Mouse (Mus musculus): ENCODE data around the gene Atg10.
"Not testable (repeated sequence)": the region's sequence is repeated elsewhere in the genome, so short reads cannot be mapped to it uniquely, and the experiment has no call there.

Atg10 gene

DNA sequence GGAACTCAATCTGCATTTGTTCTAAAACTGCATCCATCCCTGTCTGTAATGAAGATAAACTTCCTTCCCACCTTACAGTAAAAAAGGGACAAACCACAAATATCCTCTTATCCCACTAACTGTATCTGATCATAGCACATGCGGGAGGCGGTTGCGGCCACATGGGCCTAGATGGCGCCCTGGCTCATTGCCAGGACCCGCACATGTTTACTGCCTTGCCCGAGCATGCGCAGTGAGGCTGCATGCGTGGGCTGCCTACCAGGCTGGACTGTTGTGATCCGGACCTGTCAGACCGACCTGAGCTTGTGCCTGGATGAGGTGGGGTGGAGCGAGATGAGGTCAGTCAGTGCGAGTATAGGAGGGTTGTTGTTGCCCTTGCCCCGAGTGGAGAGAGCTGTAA lies 230.2 kb downstream of the Atg10 start:
- no peak for DNase-seq

DNA sequence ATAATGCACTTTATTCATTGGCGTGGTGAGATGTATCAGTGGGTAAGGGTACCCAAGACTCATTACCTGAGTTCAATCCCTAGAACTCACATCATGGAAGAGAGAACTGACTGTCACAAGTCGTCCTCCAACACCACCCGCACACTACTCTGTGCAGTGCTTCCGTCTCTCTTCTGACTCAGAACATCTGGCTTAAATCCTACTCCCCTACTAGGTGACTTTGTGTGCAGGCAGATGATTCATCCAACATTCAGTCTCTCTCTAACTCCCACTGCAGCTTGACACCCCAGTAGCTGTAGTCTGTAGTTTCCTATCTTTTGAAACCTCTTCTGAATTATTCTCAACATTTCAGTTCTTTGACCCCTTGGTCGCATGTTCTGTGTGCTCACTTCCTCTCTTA lies 230.8 kb downstream of the Atg10 start:
- DNase-seq, result no peak

DNA sequence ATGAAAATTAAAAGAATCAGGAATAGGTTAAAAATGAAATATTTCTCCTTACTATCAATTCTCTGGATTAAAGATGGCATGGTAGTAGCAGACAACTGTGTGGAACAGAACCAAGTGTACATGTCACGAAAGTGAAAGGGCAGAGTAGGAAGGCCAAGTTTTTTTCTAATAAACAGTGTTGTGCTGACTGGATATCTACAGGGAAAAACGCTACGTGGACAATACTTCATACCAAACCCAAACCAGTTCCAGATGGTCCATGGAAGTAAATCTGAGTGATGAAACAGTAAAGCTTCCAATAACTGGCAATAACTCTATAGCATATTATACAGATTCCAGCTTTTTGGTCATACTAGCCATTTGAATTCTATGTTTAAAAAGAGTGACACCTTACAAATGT lies 235.5 kb downstream of the Atg10 start:
- DNase-seq, result no peak

DNA sequence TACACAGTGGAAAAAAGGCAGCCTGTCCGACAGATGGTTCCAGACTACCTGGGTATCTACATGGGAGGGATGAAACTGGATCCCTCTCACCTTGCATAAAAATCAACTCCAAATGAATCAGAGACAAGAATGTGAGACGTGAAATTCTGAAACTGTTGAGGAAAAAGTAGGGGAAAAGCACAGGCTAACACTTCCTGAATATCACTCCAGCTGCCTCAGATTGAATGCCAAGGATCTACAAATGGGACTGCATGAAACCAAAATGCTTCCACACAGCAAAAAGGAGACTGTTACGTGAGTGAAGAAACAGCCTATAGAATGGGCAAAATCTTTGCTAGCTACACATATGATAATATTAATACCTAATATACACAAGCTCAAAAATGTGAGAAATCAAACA lies 238.4 kb downstream of the Atg10 start:
- no peak for DNase-seq

GRCm38 (mm10) chr13:90984073-90984472 lies 239.7 kb downstream of the Atg10 start:
- DNase-seq, result no peak

DNA sequence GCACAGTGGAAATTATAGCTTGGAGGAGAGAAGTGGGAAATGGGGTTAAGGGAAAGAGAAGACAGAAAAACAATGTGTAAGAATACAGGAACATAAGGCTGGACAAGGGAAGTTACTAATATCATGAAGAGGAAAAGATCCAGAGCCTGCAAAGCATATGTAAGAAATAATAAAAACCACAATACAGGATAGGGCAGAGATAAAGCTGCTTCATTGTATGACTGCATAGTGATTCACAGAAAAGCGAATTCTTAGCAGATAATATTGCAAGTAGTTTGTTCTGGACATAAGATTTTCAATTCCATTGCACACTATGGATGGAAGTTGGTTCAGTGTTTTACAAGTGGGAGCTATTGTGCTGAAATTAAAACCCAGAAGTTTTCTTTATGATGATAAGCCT lies 242.0 kb downstream of the Atg10 start:
- no peak for DNase-seq

DNA sequence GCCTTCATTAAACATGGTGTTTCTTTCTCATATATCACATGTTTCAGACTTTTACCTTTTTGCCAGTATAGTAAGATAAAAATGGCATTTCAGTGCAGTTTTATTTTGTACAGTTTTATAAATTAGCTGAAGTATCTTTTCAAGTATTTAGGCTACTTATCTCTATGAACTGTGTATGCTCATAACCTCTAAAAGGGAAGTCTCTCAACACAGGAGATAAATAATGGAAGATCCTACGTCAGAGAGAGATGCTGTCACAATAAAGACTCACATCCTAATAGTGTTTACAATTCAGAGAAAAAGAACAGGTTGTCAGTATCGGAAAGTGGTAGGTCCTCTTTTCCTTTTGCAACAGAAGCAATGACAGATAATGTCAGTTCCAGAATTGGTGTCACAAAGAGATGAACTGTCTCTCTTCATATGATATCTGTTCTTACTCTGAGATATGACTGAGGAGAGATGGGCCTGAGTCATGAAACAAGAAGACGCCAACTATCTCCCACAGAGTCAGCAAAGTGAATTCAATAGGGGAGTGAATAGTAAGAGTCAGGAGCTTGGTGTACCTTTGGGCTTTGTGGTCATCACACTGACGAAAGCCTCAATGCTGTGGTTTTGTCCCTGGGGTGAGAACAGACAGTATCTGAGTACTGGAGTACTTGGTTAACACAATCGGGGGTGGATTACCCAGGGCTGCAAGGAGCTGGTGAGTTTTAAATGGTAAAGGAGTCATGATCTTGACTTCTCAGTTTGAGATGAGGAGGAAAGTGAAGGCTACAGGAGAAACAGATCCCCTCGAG lies 242.7 kb downstream of the Atg10 start:
- no peak for DNase-seq

GRCm38 (mm10) chr13:90977057-90977456 lies 246.7 kb downstream of the Atg10 start:
- no peak for DNase-seq

- no peak for DNase-seq
These were observed 250.4 kb downstream of the Atg10 start for GRCm38 (mm10) chr13:90973409-90973808.

GRCm38 (mm10) chr13:90970259-90971017 lies 253.3 kb downstream of the Atg10 start:
- no peak for DNase-seq

DNA sequence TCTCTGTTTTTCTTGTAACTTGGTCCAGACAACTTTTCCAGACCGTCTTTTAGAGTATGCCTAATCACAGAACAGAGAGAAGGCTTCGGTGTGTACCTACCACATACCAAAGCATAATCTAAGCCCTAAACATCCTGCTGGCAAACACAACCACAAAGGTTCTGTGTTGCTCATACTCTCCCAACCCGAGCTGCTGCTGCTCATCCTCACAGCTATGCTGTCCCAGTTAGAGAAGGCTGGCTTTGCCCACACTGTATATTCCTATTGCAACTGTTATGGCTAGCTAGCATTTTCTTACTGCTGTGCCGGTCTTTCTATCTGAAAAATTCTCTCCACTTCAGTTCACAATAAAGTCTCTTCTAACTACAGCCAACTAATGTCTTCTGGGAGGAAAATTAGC lies 254.8 kb downstream of the Atg10 start:
- DNase-seq, result no peak

DNA sequence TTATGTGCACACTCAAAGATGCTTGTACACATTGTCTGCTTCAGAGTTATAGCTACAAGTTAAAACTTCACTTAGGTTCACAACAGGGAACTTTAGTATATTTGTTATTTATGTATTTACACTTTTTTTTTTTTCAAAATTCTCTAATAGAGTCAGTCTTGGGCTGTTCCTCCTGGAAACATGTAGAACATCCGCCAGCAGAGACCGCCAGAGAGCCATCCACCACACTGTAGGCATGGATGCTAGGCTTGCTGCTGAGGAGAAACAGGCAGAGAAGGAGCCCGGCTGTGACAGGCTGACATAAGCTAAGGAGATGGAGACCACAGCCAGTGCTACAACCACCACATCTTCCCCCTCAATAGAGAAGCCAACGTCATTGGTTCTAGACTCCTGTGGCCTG lies 256.3 kb downstream of the Atg10 start:
- peak; percentile 89 for DNase-seq

DNA sequence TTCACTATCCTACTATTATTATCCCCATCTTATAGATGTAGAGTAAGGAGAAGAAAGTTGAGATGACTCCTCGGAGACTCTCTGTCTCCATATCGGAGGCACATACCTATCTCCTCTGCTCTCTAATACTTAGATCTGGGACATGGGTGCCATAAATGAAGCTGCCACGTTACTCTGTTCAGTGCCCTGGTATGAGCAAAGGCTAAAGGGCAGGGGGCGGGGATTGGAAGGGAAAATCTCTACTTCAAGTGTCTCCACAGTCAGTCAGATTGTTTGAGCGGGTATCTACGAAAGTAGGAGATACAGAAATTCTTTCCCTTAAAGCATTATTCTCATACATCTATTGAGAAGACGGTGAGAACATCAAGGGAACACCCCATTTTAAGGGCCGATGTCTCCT lies 257.8 kb downstream of the Atg10 start:
- DNase-seq, result no peak

DNA sequence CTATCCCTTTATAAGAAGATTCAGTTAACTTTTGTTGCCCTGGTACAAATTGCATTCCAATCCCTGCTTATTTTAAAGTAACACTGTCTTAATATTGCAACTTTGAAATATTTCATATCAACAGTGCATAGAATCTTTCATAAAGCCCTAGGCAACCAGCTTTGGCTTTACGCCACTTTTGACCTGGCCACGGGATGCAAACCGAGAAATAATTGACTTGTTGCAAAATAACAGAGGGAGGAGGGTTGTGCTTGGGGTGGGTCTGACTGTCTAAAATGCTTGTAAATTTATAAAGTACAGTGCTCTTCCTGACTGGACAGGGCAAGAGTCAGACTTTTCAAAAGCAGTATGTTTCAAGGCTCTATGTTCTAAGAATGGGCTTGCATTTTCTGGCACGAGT lies 259.3 kb downstream of the Atg10 start:
- DNase-seq, result no peak

GRCm38 (mm10) chr13:90962836-90963760 lies 260.7 kb downstream of the Atg10 start:
- no peak for DNase-seq

GRCm38 (mm10) chr13:90960591-90960990 lies 263.2 kb downstream of the Atg10 start:
- no peak for DNase-seq

DNA sequence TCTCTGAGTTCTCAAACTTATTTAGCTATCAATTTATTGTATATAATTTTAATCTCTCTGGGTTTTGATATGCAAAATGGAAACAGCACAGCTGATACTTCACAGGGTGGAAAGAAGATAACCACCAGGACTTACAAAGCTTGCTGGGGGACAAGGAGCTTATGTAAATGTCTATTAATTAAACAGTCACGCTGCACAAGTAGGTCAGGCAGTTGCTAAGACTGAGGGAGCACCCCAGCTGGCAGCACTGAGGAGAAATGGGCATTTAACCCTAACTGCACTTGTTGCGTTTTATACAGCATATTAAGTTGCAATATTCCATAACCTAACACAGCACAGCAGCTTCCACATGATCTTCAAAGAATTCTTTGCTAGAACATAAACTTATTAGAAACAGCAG lies 264.9 kb downstream of the Atg10 start:
- DNase-seq, result no peak

DNA sequence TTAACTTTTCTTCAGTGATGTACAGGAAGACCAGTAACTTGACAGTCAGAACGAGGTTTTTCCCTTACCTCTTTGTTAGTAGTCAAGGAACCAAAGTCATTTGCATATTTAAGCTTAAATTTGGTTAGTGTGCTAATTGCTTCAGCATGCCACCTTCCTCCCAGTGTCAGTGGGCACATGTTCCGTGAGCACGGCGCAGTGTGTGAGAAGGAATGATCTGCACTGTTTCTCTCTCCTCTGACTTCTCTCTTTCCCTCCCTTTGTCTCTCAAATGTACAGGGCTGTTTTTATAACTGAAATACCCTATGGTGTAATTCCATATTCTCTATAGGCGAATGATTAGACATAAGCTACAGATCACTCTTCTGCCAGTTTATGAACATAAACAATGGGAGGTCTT lies 284.2 kb downstream of the Atg10 start:
- DNase-seq, result no peak

DNA sequence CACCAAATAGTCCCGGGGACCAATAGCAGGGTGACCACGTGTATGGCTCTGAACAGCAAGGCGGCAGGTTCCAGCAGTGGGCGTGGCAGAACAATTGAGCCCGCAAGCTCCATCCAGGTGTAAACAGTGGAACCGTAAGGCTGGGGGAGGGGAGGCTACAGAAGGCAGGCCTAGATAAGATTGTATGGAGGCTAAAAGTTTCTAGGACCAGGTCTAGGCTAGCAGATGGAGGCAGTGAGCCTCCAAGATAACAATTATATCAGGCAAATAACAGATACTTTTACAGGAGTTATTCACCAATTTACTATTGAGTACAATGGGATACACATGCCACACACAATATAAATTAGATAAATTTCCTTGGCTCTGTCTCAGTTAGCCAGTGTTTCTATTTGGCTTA lies 284.6 kb downstream of the Atg10 start:
- no peak for DNase-seq

DNA sequence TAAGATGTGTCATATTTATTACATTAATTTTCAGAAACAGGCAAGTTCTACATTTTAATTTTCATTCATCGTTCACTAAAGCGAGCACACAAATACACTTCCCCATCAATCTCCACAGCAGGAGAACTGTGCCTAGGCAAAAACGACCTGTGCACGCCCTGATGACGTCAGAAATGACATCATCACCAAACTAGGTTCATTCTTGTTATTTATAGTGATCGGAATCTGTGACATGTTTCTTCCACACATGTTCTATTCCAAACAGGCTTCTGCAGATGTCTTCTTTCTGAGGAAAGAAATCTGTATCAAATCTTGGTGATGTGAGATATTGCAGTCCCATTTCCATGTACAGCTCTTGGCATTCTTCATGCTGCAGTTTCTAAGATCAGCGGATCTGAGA lies 287.9 kb downstream of the Atg10 start:
- no peak for DNase-seq

- peak; percentile 12 for DNase-seq
These were observed 290.5 kb downstream of the Atg10 start for GRCm38 (mm10) chr13:90933256-90933655.

DNA sequence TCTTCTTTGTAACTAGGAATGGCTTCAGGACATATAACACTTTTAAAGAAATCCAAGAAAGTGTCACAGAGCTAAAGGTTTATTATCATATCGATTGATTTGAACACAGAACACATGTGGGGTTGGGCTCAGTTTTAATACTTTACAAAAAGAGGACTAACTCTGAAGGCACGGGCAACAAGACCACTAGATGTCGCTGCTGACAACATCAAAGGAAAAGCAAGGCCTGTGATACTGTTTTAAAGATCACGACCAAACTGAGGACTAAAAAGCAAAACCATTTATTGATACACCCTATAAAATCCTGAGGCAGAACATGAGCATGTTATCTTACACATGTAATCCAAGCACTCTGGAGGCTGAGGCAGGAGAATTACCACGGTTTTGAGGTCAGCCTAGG lies 293.9 kb downstream of the Atg10 start:
- DNase-seq, result peak; percentile 85

DNA sequence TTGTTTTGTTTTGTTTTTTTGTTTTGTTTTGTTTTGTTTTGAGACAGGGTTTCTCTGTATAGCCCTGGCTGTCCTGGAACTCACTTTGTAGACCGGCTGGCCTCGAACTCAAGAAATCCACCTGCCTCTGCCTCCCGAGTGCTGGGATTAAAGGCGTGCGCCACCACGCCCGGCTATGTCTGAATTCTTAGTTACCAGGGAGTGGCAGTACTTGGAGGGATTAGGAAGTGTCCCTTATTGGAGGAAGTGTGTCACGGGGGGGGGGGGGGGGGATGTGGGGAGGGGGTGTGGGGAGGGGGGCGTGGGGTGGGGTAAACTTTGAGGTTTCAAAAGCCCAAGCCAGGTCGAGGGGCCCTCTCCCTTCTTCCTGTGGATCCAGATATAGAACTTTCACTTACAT lies 295.5 kb downstream of the Atg10 start:
- not testable (repeated sequence) for DNase-seq
